Mouse (Mus musculus): Measurements from ENCODE around the gene Chd2. TPM values are rescaled to one million over a fixed set of nuclear protein-coding genes. Genes with fewer than 3 reads are reported as not detected.
A peak's percentile ranks its signal among the peaks of the same experiment; 100 is the strongest.
"Not testable (repeated sequence)": the region's sequence is repeated elsewhere in the genome, so short reads cannot be mapped to it uniquely, and the experiment has no call there.

The Chd2 gene
- total RNA-seq, 2 experiments from 2014 or later: 28.2 to 38.8 TPM

DNA sequence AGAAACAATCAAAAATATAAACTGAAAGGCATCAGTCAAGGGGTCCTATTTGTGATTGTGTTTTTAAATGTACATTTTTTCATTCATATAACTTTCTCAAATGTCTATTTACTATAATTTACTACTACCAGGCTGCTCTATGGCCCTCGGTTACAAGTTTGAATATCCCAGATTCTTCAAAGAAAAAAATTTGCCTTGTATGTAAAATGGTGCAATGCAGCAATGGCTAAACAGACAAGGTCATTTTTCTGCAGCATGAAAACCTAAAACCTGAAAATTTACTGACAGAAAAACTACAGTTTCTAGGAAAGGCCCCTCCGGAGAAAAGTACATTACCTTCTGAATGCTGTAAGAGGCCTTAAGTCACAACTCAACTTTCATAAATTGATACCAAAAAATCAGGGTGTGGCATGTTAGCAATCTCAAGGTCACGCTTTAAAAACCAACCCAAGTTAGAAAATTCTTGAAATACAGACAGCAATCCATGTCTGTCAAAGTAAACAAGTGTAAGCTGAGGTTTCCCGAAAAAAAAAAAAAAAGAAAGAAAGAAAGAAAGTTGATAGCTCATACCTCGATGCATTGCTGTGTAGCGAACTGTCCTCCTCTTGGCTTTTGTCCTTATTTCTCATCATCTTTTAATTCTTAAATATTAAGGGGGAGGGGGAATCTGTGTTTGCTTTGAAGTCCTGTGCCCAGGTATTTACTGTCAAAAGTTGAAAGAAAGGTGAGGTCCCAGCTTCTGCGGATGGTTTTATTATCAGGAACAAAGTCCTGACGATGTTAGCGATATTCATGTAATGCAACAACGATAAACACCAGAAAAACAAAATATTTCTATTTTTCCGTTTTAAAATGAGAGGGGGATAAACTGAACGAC is 1.2 kb downstream of the Chd2 start:
- DNase-seq: peak in 1 of 2 experiments; percentile 35

GRCm38 (mm10) chr7:73539116-73539682 is 2.4 kb downstream of the Chd2 start:
- no peak for DNase-seq

DNA sequence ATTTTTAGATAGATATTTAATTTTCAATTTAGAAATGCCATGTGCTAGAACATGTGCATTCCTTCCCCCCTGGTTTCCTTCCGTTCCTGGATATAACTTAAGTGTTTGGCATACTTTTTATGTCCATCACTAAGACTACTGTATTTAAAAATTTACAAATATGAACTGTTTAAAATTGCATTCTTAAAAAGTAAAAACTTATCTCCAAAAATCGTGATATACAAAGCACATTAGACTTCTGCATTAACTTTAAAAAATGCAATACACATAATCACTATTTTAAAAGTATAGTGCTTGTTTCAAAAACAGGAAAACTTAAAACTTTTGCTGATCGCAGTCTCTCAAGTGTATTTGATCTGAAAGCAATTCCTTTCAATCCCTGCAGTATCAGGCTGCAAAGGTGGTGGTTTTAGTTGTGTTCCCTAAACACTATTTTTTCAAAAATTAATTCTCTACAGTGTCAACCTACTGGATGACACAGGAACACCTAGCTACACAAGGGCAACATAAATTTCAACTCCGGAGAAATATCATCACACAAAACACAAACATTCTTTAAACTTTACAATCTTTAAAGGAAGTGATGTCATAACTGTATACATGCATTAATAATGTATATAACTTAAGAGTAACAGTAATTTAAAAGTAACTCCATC is 3.1 kb downstream of the Chd2 start:
- DNase-seq: no peak

DNA sequence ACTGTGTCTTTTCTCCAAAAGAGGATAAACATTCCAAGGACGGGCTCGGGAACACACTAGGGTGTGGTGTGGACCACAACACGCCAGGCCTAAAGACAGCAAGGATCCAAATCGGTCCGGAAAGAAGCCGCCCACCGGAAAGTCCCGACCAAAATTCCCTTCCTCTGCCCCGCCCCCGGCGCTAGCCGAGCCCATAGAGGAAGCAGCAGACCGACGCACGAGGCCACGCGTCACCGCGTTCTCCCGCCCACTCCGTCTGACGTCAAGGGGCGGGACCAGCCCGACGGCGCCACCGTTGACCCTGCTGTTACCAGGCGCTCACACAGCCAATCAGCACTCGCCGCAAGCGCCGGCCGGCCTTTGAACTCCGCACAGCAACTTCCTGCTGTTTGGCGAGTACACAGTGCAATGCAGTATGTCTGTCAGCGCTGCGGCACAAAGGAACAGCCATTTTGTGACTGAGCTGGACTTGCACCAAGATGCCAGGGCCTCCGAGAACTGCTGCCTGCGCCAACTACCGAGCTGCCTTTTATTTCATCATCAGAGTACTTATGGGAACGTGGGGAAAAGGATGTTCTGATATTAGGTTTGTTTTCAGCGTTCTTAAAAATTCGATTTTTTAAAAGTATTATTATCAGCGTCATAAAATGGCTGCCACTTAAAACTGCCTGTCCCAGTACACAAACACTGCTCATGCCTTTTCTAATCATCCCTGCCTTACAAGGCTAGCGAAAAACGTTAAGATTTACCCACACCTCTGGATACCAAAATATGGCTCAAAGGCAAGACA is 3.8 kb downstream of the Chd2 start:
- DNase-seq: peak; percentile 100

- no peak for DNase-seq
Observed at GRCm38 (mm10) chr7:73537228-73537627, 4.4 kb downstream of the Chd2 start.

- DNase-seq: peak in 1 of 2 experiments; percentile 40
Observed at GRCm38 (mm10) chr7:73536579-73536978, 5.1 kb downstream of the Chd2 start.

GRCm38 (mm10) chr7:73535861-73536200 is 5.8 kb downstream of the Chd2 start:
- peak in 1 of 2 experiments; percentile 41 for DNase-seq

DNA sequence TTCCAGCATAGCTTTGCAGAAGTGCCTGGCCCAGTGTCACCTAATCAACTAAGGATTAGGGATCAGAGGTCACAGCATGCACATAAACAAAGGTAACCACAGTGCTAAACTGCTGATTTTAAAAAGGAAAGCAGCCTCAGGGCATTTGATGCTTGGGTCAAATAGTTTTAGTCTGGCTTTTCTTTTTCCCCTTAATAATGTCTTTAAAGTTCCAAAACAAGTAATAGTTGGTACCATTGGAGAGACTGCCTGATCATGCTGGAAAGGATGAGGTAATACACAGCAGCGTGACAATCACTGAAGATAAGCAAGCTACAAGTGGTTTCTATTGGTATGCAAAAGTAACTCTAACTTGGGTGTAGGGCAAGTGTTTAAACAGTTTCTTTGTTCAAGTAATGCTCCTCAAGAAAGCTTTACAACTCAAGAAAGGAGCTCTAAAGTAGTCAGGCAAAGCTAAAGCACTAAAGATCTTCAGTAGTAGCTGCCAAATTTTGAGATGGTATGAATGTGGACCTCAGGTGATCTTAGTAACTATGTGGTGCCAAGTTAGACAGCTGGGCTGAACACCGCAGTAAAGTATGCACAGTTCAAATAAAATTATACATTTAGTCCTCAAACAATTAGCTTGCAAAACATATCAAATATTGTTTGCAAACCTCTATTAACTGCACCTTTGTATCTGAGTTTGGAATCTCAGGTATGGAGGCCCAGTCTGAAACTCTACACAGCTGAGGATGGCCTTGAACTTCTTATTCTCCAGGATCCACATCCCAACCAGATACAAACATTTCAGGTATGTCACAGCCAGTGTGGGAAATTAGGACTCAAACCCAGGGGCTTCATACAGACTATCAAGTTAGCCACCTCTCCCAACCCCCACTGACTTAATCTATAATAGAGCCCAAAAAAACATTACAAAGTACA is 6.4 kb downstream of the Chd2 start:
- peak in 1 of 2 experiments; percentile 44 for DNase-seq

DNA sequence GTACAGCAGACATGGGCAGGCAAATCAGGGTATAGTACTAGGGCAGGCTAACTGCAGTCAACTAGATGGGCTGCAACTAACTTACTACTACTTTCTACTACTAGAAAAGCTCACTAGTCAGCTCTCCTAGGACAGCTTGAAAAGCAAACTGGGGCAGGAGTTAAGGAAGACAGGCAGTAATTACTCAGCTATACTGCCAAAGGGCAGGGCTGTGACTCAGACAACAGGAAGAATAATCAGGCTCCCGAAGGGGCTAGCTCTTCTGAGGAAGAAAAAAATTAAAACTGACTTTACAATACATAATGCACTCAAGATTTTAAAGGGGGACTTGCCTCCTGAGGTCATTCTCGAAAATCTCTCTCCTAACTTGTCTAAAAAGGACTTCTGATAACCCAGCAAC is 8.2 kb downstream of the Chd2 start:
- peak; percentile 58 to 64 for DNase-seq

- peak; percentile 71 to 74 for DNase-seq
Observed at GRCm38 (mm10) chr7:73532916-73533315, 8.7 kb downstream of the Chd2 start.

GRCm38 (mm10) chr7:73532139-73532538 is 9.5 kb downstream of the Chd2 start:
- no peak for DNase-seq

DNA sequence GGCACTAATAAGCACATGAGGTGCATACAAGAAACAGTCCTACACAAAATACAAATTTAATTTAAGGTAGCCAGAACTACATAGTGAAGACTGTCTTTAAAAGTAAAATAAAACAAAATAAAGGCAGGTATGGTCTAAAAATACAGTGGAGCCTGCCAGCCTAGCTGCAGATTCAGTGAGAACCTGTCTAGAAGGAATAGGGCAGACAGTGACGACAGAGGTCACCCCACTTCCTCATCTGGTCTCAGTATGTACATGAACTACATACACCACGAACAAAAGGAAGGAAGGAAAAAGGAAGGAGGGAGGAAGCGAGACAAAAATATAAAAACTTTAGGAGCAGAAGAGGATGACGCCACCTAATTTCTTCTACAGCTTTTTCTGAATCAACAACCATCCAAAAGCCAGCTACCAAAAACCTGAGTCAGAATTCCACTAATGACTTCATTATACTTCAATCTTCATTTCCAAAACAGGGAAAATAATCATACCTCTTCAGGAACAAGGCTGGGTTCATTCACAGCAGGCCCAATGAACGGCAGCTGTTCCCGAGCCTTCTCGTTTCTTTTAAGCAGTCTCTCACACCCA is 10.0 kb downstream of the Chd2 start:
- peak in 1 of 2 experiments; percentile 52 for DNase-seq

GRCm38 (mm10) chr7:73530846-73531245 is 10.8 kb downstream of the Chd2 start:
- no peak for DNase-seq

GRCm38 (mm10) chr7:73530164-73530563 is 11.5 kb downstream of the Chd2 start:
- DNase-seq: no peak

GRCm38 (mm10) chr7:73529261-73529660 is 12.4 kb downstream of the Chd2 start:
- DNase-seq: no peak

DNA sequence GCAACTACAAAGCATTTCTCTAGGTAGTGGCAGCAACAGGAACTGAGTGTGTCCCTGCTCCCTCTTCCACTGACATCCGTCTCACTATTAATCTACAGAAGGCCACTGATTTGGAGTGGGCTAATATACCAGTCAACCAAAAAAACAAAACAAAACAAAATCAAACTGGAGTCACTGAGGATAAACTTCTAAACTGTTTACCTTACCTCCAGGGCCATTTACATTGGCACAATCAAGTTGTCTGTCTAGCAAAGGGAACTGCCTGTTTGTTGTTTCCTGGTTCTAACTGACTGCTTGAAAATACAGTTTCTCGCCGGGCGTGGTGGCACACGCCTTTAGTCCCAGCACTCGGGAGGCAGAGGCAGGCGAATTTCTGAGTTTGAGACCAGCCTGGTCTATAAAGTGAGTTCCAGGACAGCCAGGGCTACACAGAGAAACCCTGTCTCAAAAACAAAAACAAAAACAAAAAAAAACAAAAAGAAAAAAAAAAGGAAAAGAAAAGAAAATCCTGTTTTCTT is 13.2 kb downstream of the Chd2 start:
- DNase-seq: not testable (repeated sequence)

DNA sequence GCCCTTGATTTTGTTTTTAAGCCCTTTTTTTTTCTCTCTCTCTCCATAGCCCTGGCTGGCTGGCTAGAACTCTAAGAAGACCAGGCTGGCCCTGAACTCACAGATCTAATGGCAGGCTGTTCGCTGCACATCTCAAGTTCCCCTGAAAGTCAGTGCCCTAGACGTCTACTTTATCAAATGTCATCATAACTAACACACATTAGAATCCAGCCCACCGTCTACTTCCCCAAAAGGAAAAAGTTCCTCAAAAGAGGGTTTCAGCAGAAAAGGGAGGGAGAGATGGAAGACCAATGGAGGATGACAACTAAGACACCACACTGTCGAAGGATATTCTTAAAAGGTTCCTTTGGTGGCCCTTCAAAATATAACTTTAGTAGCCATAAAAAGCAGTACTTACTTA is 14.4 kb downstream of the Chd2 start:
- DNase-seq: no peak

DNA sequence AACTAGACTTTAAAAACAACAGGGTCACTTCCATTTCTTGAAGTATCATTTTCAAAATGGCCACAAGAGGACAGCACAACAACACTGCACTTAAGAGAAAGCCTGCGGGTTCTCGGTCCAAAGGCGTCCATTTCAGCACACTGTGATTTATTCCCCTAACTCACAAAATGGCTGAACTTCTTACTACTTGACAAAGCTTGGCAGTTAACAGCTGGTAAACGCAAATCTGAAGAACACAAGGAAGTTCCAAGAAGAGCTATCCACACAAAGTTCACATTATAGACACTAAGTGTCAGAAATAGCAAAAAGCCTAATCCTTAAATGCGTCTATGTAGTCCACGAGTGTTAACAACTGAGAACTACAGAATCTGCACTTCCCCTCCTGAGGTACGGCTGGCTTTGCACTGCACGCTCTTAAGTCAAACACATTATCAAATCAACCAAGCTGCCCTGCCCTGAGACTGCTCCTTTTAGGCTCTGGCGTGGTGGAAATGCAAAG is 17.1 kb downstream of the Chd2 start:
- DNase-seq: peak; percentile 76 to 83

- DNase-seq: no peak
Observed at GRCm38 (mm10) chr7:73523608-73524259, 17.9 kb downstream of the Chd2 start.

DNA sequence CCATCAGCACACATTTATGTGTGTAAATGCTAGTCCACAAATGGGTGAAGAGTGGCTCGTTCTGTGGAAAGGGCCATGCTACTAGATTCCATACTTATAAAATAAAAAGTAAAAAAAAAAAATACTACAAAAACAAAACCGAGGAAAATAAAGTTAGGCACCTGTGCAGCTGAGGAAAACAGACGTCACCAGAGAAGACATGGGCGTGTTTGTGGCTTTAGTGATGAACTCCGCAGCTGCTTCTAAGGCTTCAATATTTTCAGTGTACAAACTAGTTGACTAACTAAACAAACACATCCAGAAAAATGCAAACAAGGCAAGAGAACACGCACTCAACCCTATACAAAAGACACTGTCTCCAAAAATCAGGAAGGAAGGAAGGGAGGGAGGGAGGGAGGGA is 18.4 kb downstream of the Chd2 start:
- DNase-seq: no peak

All from heart, adult 18-20 months (tissue).